Mouse (Mus musculus): ENCODE measurements around the gene Ivd.

DNA sequence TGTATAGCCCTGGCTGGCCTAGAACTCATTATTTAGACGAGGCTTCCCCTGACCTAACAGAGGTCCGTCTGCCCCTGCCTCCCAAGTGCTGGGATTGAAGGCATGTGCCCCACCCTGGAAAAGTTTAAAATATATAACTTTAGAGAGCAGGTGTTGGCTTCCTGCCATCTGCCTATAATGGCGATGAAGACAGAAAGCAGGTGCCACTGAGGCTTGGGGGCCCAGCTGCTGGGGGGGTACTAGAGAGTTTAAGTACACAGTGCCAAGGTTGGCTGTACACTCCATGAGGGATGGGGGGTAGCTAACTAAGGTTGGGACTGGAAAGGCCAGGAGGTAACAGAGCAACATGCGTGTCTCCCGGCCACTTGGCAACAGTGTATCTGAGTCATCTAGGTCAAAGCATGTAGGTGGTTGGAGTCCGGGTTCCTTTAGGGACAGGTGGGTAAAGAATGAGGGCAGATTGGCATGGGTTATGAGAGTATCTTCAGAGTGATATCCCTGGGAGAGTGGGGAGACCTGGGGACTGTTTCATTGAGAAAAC, 12.2 kb downstream of the Ivd start:
- TF ChIP-seq CTCF (IDR thresholded peaks at IDR 0.05): no peak
- TF ChIP-seq EP300 (IDR thresholded peaks at IDR 0.05): no peak

Data from lung, postnatal 0 days (tissue).